Mouse (Mus musculus) hindbrain, embryonic 14.5 days (tissue): Measurements from ENCODE around the gene Asb6. TPM values are rescaled to one million over a fixed set of nuclear protein-coding genes. Genes with fewer than 3 reads are reported as not detected.

Experiments used
- ATAC-seq: fragments of 200-750 bp; cut with Nextera tagmentation; 2 replicates; pipeline ENCODE4 v1.8.0; 2017; ENCODE audit warnings: moderate number of reproducible peaks, mild to moderate bottlenecking, moderate TSS enrichment, moderate library complexity; ENCODE audit not compliant: low FRiP score
- DNase-seq: peaks from one replicate; pipeline ENCODE4 v3.0.0-alpha.2; 2015; ENCODE audit warnings: low spot score
- H3K27ac ChIP-seq: fragments of 300-500 bp; sonication (generic); 2 replicates; pipeline ENCODE4 v1.5.1; 2014; ENCODE audit warnings: mild to moderate bottlenecking, moderate library complexity
- H3K27me3 ChIP-seq: fragments of 300-500 bp; sonication (generic); 2 replicates; pipeline ENCODE4 v1.6.1; 2014; ENCODE audit warnings: mild to moderate bottlenecking, low read length, mixed read lengths; ENCODE audit not compliant: control insufficient read depth, insufficient read depth
- H3K36me3 ChIP-seq: fragments of 300-500 bp; sonication (generic); replicated peaks from 2 replicates; pipeline ENCODE4 v1.6.1; 2014; ENCODE audit not compliant: control insufficient read depth, insufficient read depth
- H3K4me1 ChIP-seq: fragments of 300-500 bp; sonication (generic); replicated peaks from 2 replicates; pipeline ENCODE4 v1.6.1; 2014; ENCODE audit warnings: antibody characterized with exemption, low read length, mixed read lengths; ENCODE audit not compliant: control insufficient read depth, insufficient read depth
- H3K4me2 ChIP-seq: fragments of 300-500 bp; sonication (generic); replicated peaks from 2 replicates; pipeline ENCODE4 v1.6.1; 2014; ENCODE audit warnings: mild to moderate bottlenecking, moderate library complexity
- H3K4me3 ChIP-seq: fragments of 300-500 bp; sonication (generic); replicated peaks from 2 replicates; pipeline ENCODE4 v1.5.1; 2014; ENCODE audit warnings: mild to moderate bottlenecking, low read length
- H3K9ac ChIP-seq: fragments of 300-500 bp; sonication (generic); 2 replicates; pipeline ENCODE4 v1.6.1; 2014
- H3K9me3 ChIP-seq: fragments of 300-500 bp; sonication (generic); 2 replicates; pipeline ENCODE4 v1.6.1; 2016; ENCODE audit warnings: low read length; ENCODE audit not compliant: control insufficient read depth
- WGBS: fragments of 180-500 bp; shearing (Covaris S2); extraction: QIAGEN DNeasy Blood & Tissue Kit; methylation state at CpG from one replicate; pipeline ENCODE4 v1.1.7; 2014; 5-methylcytosine and 5-hydroxymethylcytosine counted together
- polyA plus RNA-seq: library from polyadenylated mRNA; unstranded; fragments of >200 nt; fragmentation: Nextera tagmentation; extraction: Ambion mirVana; gene quantifications from 2 replicates; pipeline ENCODE4 v1.2.1, GENCODE M21; 2014

The Asb6 gene
- polyA plus RNA-seq, 1 experiment from 2014 or later = 37.6 TPM

DNA sequence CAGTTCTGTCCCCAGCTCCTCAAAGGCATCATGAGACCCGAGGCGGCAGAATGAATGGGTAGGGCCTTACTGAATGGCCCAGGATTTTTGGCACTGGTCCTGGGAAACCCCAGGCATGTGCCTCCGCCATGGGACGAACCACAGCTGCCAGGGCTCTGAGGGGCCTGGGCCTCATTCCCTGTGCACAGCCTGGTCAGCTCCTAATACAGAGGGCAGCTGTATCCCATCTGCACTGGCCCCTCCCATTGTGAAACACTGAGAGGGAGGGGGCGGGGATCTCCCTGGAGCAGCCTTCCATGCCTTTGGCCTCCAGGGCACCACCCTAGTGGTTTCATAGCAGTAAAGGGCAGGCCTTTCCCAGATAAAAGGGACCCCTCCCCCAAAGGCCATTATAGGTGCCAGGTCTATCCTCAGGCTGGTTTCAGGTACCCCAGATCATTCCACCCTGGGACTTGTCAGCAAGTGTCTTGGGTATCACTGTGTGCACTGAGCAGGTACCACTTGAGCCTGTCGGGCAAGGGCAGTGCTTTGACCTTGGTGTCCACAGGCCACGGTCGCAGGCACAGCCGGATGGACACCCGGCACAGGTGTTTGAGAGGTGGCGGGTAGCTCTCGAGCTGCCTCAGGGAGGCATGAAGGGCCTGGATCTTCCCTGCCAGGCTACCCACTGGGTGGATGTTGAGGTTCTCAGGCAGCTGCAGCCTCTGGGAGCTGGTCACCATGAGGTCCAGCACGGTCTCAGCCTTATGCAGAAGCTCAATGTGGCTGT is 6.6 kb downstream of the Asb6 start:
- Histone ChIP-seq H3K9me3 (0 out of 2 replicates have a peak, but pooled peaks cover 3% of the 10 kb centered on the region), H3K9ac (no peak overlapping the region), H3K4me1 (peaks cover 11% of the 10 kb centered on the region), H3K36me3 (peaks cover 74% of the 10 kb centered on the region), H3K27me3 (no peaks in the 10 kb centered on the region), H3K4me3 (no peak overlapping the region), H3K27ac (no peak overlapping the region), H3K4me2 (no peak overlapping the region)
- DNase-seq (peak; percentile 52), ATAC-seq (peak; percentile 46)
- WGBS = 73% methylated on average over 13 of the region's 13 CpGs

GRCm38 (mm10) chr2:30822460-30822859 is 7.7 kb downstream of the Asb6 start:
- no peak overlapping the region for H3K4me3 ChIP-seq
- H3K27ac ChIP-seq = no peak overlapping the region
- H3K9me3 ChIP-seq = 0 out of 2 replicates have a peak, but pooled peaks cover 3% of the 10 kb centered on the region
- H3K36me3 ChIP-seq = peaks cover 84% of the 10 kb centered on the region
- H3K27me3 ChIP-seq = no peaks in the 10 kb centered on the region
- 94% methylated on average over 8 of the region's 8 CpGs for WGBS
- no peak for ATAC-seq
- no peak overlapping the region for H3K4me2 ChIP-seq
- no peak overlapping the region for H3K9ac ChIP-seq
- peaks cover 11% of the 10 kb centered on the region for H3K4me1 ChIP-seq
- DNase-seq = no peak

DNA sequence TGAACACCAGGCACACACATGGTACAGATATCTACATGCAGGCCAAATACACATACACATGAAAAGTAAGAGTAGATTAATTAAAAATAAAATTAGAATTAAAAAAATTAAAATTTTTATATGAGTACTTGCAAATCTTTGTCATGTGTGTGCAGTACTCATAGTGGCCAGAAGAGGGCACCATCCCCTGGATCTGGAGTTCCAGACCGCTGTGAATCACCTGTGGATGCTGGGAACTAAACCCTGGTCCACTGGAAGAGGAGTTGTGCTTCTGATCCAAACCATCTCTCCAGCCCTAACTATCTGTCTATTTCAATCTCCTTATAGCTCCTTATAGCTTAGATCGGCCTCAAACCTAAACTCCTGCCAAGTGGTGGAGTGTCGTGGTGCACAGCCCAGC is 9.1 kb downstream of the Asb6 start:
- H3K4me3 ChIP-seq = no peak overlapping the region
- 97% methylated on average over 3 of the region's 3 CpGs for WGBS
- no peak overlapping the region for H3K4me2 ChIP-seq
- H3K9me3 ChIP-seq = 0 out of 2 replicates have a peak, but pooled peaks cover 3% of the 10 kb centered on the region
- H3K27me3 ChIP-seq = no peaks in the 10 kb centered on the region
- ATAC-seq (no peak), DNase-seq (no peak)
- H3K36me3 ChIP-seq = peaks cover 86% of the 10 kb centered on the region
- no peaks in the 10 kb centered on the region for H3K4me1 ChIP-seq
- H3K9ac ChIP-seq = no peak overlapping the region
- no peak overlapping the region for H3K27ac ChIP-seq

- peaks cover 84% of the 10 kb centered on the region for H3K36me3 ChIP-seq
- H3K27ac ChIP-seq = no peak overlapping the region
- no peaks in the 10 kb centered on the region for H3K4me1 ChIP-seq
- ATAC-seq = no peak
- WGBS = 93% methylated on average over 5 of the region's 5 CpGs
- no peak overlapping the region for H3K9ac ChIP-seq
- no peak for DNase-seq
- H3K9me3 ChIP-seq = 0 out of 2 replicates have a peak, but pooled peaks cover 3% of the 10 kb centered on the region
- H3K27me3 ChIP-seq = no peaks in the 10 kb centered on the region
- no peak overlapping the region for H3K4me3 ChIP-seq
- H3K4me2 ChIP-seq = no peak overlapping the region
These were observed 10.3 kb downstream of the Asb6 start for GRCm38 (mm10) chr2:30819873-30820272.

- ATAC-seq (no peak), DNase-seq (no peak)
- Histone ChIP-seq H3K4me1 (no peaks in the 10 kb centered on the region), H3K9ac (no peak overlapping the region), H3K36me3 (peaks cover 78% of the 10 kb centered on the region), H3K4me3 (no peak overlapping the region), H3K27me3 (no peaks in the 10 kb centered on the region), H3K27ac (no peak overlapping the region), H3K9me3 (0 out of 2 replicates have a peak, but pooled peaks cover 3% of the 10 kb centered on the region), H3K4me2 (no peak overlapping the region)
- 88% methylated on average over 1 of the region's 1 CpGs for WGBS
These were observed 13.8 kb downstream of the Asb6 start for GRCm38 (mm10) chr2:30816383-30816782.

DNA sequence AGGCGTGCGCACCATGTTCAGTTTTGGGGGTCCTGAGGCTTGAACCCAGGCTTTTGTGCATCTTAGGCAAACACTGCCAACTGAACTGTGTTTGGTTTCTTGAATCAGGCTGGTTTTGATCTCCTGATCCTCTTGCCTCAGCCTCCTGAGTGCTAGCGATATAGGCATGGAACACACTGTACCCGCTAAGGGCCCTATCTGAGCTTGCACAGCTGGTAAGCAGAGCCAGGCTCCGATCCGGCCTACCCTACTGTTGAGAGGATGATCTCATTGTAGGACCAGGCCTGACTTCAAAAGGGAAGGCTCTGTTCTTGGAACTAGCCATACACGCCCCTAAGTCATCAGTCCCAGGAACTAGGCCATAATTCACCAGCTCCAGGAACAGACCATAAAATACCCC is 19.6 kb downstream of the Asb6 start:
- H3K9ac ChIP-seq = no peak overlapping the region
- no peak overlapping the region for H3K4me3 ChIP-seq
- H3K9me3 ChIP-seq = no peaks in the 10 kb centered on the region
- 0 out of 2 replicates have a peak overlapping the region, but pooled peaks have one; percentile 9 for H3K4me2 ChIP-seq
- 94% methylated on average over 7 of the region's 7 CpGs for WGBS
- peaks cover 14% of the 10 kb centered on the region for H3K4me1 ChIP-seq
- H3K27me3 ChIP-seq = no peaks in the 10 kb centered on the region
- ATAC-seq = no peak
- DNase-seq = no peak
- H3K27ac ChIP-seq = no peak overlapping the region
- peaks cover 31% of the 10 kb centered on the region for H3K36me3 ChIP-seq

DNA sequence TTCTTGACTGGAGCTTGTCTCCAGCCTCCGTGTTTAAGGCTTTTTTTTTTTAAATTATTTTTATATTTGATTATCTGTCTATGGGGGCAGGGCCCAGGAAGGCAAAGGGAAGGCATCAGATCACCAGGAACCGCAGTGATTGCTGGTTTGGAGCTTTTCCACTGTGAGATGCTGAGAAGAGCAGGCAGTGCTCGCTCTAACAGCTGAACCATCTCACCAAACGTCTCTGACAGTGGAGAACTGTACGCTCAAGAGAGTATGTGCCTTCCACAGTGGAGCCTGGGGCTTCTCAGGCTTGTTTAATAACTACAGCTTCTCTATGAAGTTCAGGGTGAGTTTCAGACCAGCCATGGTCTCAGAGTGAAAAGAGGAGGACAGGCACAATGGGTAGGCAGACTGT is 20.6 kb downstream of the Asb6 start:
- Histone ChIP-seq H3K9ac (0 out of 2 replicates have a peak overlapping the region, but pooled peaks have one; percentile 43), H3K36me3 (peaks cover 22% of the 10 kb centered on the region), H3K27ac (no peak overlapping the region), H3K4me3 (0 out of 2 replicates have a peak overlapping the region, but pooled peaks have one; percentile 9), H3K4me2 (peak overlapping the region; percentile 93), H3K4me1 (peaks cover 14% of the 10 kb centered on the region), H3K9me3 (no peaks in the 10 kb centered on the region), H3K27me3 (no peaks in the 10 kb centered on the region)
- WGBS = 83% methylated on average over 5 of the region's 5 CpGs
- ATAC-seq (no peak), DNase-seq (no peak)

DNA sequence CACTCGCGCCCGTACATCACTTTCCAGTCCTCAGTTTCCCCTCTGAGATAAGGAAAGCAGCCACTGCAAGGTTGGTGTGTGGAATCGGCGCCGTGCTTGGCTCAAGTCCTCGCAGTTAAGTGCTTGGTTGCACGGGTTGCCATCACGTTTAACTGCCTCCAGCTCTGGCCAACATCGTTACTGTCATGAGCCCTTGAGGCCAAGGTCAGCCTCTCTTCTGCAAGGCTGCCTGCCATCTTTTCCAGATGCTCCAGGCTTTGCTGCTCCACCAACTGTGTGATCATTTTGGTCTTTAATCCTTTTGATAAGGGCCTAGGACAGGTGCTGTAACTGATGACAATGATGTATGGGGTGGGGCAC is 21.9 kb downstream of the Asb6 start:
- H3K27me3 ChIP-seq = no peaks in the 10 kb centered on the region
- H3K9ac ChIP-seq = peak overlapping the region; percentile 87
- WGBS = 5% methylated on average over 10 of the region's 10 CpGs
- no peak for DNase-seq
- peak overlapping the region; percentile 93 for H3K4me2 ChIP-seq
- ATAC-seq = no peak
- peak overlapping the region; percentile 79 for H3K27ac ChIP-seq
- peak overlapping the region; percentile 68 for H3K4me3 ChIP-seq
- H3K4me1 ChIP-seq = peaks cover 14% of the 10 kb centered on the region
- H3K36me3 ChIP-seq = peaks cover 10% of the 10 kb centered on the region
- no peaks in the 10 kb centered on the region for H3K9me3 ChIP-seq

- peak; percentile 94 for DNase-seq
- Histone ChIP-seq H3K27me3 (peaks cover 3% of the 10 kb centered on the region; the same call in 1 of the 2 replicates), H3K27ac (peak within 1 kb of the TSS; percentile 79), H3K36me3 (peaks cover 5% of the 10 kb centered on the region; the same call in 1 of the 2 replicates), H3K4me1 (peaks cover 14% of the 10 kb centered on the region), H3K4me3 (peak within 1 kb of the TSS; percentile 68), H3K9me3 (no peaks in the 10 kb centered on the region), H3K9ac (peak within 1 kb of the TSS; percentile 87), H3K4me2 (peak within 1 kb of the TSS; percentile 93)
- WGBS = under 1% methylated on average over 41 of the region's 44 CpGs
- ATAC-seq = peak; percentile 97
These were observed 22.4 kb downstream of the Asb6 start, which contains the start of gene Ntmt1 for GRCm38 (mm10) chr2:30807648-30808295. TSS of gene Ntmt1 (plus strand) at chr2:30807826.
